In the genomic region with DNA sequence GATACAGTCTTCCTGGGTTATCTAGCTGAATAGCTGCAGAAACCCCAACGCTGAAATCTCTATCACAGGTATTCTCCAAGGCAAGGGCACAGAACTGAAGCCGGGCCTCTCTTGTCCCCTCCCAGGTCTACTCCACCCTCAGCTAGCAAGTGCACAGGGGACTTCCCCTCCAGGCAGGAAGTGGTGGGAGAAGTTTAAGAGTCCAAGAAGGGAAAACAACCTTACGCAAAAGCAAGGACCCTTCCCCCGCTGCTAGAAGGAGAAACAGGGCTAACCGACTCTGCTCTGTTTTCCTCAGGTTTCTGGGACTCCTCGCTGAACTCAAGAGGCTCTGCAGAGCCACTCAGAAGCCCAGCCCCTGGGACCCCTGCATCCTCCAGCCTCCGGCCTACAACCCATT, we compare ENCODE assay signal across 13 mouse cellular contexts.
A peak's percentile ranks its signal among the peaks of the same experiment; 100 is the strongest.
DNase-seq lines count a peak whose midpoint lies in the region; ATAC-seq and TF ChIP-seq lines count a peak whose summit lies in the region.
"Had no signal": no experiment of that assay in that cellular context is flagged by ENCODE, and none has a peak within 500 bp of the region (broad histone marks: within the 10 kb centered on the region; RNA-seq: fewer than 3 reads in every experiment).

No protein-coding gene starts in this region.

- peak overlapping the region; percentile 59 for H3K27ac ChIP-seq in liver, embryonic 15.5 days (replicated peaks)
- no peak overlapping the region for H3K27ac ChIP-seq in midbrain, postnatal 0 days (ENCODE audit: low read depth, low read length)
- H3K27ac ChIP-seq in intestine, postnatal 0 days (ENCODE audit: low read depth, low read length) = no peak overlapping the region
- H3K27ac ChIP-seq: embryonic facial prominence, embryonic 15.5 days; heart, embryonic 13.5 days; kidney, postnatal 0 days had no signal

- H3K4me1 ChIP-seq in liver, embryonic 15.5 days (replicated peaks) = no peaks in the 10 kb centered on the region; the same call in none of the 2 replicates
- H3K4me1 ChIP-seq in midbrain, postnatal 0 days (ENCODE audit: insufficient read depth, low read length) = no peaks in the 10 kb centered on the region
- H3K4me1 ChIP-seq in intestine, postnatal 0 days (replicated peaks; ENCODE audit: control insufficient read depth, insufficient read depth, low read length) = no peaks in the 10 kb centered on the region

- no peak overlapping the region for H3K9ac ChIP-seq in liver, embryonic 15.5 days
- H3K9ac ChIP-seq in midbrain, postnatal 0 days (replicated peaks; ENCODE audit: low read length, poor library complexity, severe bottlenecking) = no peak overlapping the region
- H3K9ac ChIP-seq in intestine, postnatal 0 days (ENCODE audit: low read depth, low read length) = no peak overlapping the region
- H3K9ac ChIP-seq: embryonic facial prominence, embryonic 15.5 days; heart, embryonic 13.5 days had no signal

- no peak for TF ChIP-seq CTCF in midbrain, postnatal 0 days (IDR thresholded peaks at IDR 0.05)
- no peak for TF ChIP-seq CTCF in intestine, postnatal 0 days (IDR thresholded peaks at IDR 0.05; ENCODE audit: low read depth)

- peak overlapping the region; percentile 38; the same call in 1 of the 2 replicates for H3K4me2 ChIP-seq in liver, embryonic 15.5 days
- no peak overlapping the region for H3K4me2 ChIP-seq in midbrain, postnatal 0 days (ENCODE audit: low read depth, low read length, poor library complexity, severe bottlenecking)
- no peak overlapping the region for H3K4me2 ChIP-seq in intestine, postnatal 0 days (replicated peaks; ENCODE audit: low read depth)
- H3K4me2 ChIP-seq: embryonic facial prominence, embryonic 15.5 days; heart, embryonic 13.5 days had no signal

- H3K9me3 ChIP-seq in liver, embryonic 15.5 days (replicated peaks) = no peaks in the 10 kb centered on the region
- no peaks in the 10 kb centered on the region for H3K9me3 ChIP-seq in midbrain, postnatal 0 days (ENCODE audit: low read length)
- no peaks in the 10 kb centered on the region for H3K9me3 ChIP-seq in intestine, postnatal 0 days (ENCODE audit: control insufficient read depth)
- H3K9me3 ChIP-seq: embryonic facial prominence, embryonic 15.5 days; heart, embryonic 13.5 days; megakaryocyte, embryonic 14.5 days had no signal

- H3K4me3 ChIP-seq in liver, embryonic 15.5 days (replicated peaks) = peak overlapping the region; percentile 20; the same call in 1 of the 2 replicates
- H3K4me3 ChIP-seq in midbrain, postnatal 0 days (ENCODE audit: low read depth, low read length) = no peak overlapping the region
- H3K4me3 ChIP-seq in intestine, postnatal 0 days (ENCODE audit: low read depth, low read length) = no peak overlapping the region
- H3K4me3 ChIP-seq: embryonic facial prominence, embryonic 15.5 days; heart, embryonic 13.5 days had no signal

- DNase-seq in spleen, adult 18-20 months = peak; percentile 52 to 64
- no peak for DNase-seq in spleen, adult 12 weeks (ENCODE audit: low spot score)
- peak; percentile 87 for DNase-seq in naive thymus-derived CD4-positive, alpha-beta T cell, adult 2 months (ENCODE audit: low read depth)
- DNase-seq in midbrain, postnatal 0 days (ENCODE audit: low spot score) = no peak
- no peak for DNase-seq in kidney, adult 11 months
- DNase-seq: cerebellum, adult 11-12 months had no signal

- no peaks in the 10 kb centered on the region for H3K27me3 ChIP-seq in liver, embryonic 15.5 days
- no peaks in the 10 kb centered on the region for H3K27me3 ChIP-seq in midbrain, postnatal 0 days (ENCODE audit: insufficient read depth, low read length)
- H3K27me3 ChIP-seq in intestine, postnatal 0 days (replicated peaks; ENCODE audit: control insufficient read depth, insufficient read depth, low read length) = no peaks in the 10 kb centered on the region
- H3K27me3 ChIP-seq: embryonic facial prominence, embryonic 15.5 days; heart, embryonic 13.5 days; megakaryocyte, embryonic 14.5 days had no signal

- peaks cover 38% of the 10 kb centered on the region for H3K36me3 ChIP-seq in liver, embryonic 15.5 days (replicated peaks)
- H3K36me3 ChIP-seq in midbrain, postnatal 0 days (ENCODE audit: insufficient read depth, low read length) = no peaks in the 10 kb centered on the region
- H3K36me3 ChIP-seq in intestine, postnatal 0 days (ENCODE audit: control insufficient read depth, insufficient read depth) = peaks cover 27% of the 10 kb centered on the region

- 49% methylated on average over 7 of the region's 7 CpGs for WGBS in liver, embryonic 15.5 days (ENCODE audit: insufficient replicate concordance)
- WGBS in midbrain, postnatal 0 days = 84% methylated on average over 7 of the region's 7 CpGs
- WGBS in intestine, postnatal 0 days = 71% methylated on average over 7 of the region's 7 CpGs

- no peak for ATAC-seq in liver, embryonic 15.5 days (ENCODE audit: insufficient read depth)
- no peak for ATAC-seq in midbrain, postnatal 0 days (ENCODE audit: low FRiP score)
- ATAC-seq in intestine, postnatal 0 days = no peak
- no peak for ATAC-seq in cerebellum, adult (ENCODE audit: insufficient number of reproducible peaks, low FRiP score, low TSS enrichment)

Comparison
In these comparisons a context has a peak if more than half of its experiments do, and no peak if none do; other contexts are left out.
1. DNase-seq: peak in spleen, adult 18-20 months (2 of 2) and naive thymus-derived CD4-positive, alpha-beta T cell, adult 2 months (single experiment); none in spleen, adult 12 weeks (single experiment), midbrain, postnatal 0 days (single experiment) and kidney, adult 11 months (single experiment).